22 mouse cellular contexts compared by ENCODE assay signal in the genomic region with DNA sequence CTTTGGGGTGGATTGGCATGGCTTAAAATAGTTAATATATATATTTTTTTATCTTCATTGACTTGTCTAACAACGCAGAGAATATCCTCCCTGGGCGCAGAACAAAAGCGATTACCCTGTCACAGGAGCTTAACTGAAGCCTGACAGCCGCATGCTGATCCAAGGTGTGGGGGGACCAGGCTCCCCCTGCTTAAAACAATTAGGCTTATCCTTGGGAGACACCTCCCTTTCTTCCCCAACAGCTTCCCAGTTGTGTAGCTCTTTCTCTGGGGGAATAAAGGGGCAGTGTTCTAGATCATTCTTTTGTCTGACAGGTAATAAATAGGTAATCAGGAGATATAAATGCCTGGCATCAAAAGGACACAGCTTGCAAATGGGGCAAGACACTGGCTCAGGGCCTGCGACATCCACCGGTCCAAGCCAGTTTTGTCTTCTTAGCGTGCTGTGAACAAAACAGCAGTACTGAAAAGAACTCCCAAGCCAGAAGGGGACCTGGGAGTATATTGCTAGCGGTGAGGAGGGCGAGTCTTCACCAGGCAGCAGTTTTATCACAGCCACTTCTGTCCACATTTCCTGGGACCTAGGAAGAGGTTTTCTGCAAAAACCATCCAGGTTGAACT.
DNase-seq lines count a peak whose midpoint lies in the region; ATAC-seq and TF ChIP-seq lines count a peak whose summit lies in the region.
"Had no signal": no experiment of that assay in that cellular context is flagged by ENCODE, and none has a peak within 500 bp of the region (broad histone marks: within the 10 kb centered on the region; RNA-seq: fewer than 3 reads in every experiment).

No protein-coding gene starts in this region.

- H3K9me3 ChIP-seq in heart, embryonic 12.5 days (replicated peaks) = no peaks in the 10 kb centered on the region
- no peaks in the 10 kb centered on the region for H3K9me3 ChIP-seq in forebrain, embryonic 15.5 days
- no peaks in the 10 kb centered on the region for H3K9me3 ChIP-seq in midbrain, postnatal 0 days (ENCODE audit: low read length)
- no peaks in the 10 kb centered on the region for H3K9me3 ChIP-seq in liver, embryonic 11.5 days (ENCODE audit: control insufficient read depth, low read length)
- H3K9me3 ChIP-seq: embryonic facial prominence, embryonic 15.5 days; hindbrain, embryonic 15.5 days had no signal

- H3K27me3 ChIP-seq in heart, embryonic 12.5 days (replicated peaks) = no peaks in the 10 kb centered on the region
- H3K27me3 ChIP-seq in forebrain, embryonic 15.5 days = no peaks in the 10 kb centered on the region
- H3K27me3 ChIP-seq in midbrain, postnatal 0 days (ENCODE audit: insufficient read depth, low read length) = no peaks in the 10 kb centered on the region
- H3K27me3 ChIP-seq in liver, embryonic 11.5 days (replicated peaks; ENCODE audit: control insufficient read depth, insufficient read depth, low read length) = no peaks in the 10 kb centered on the region
- H3K27me3 ChIP-seq: embryonic facial prominence, embryonic 15.5 days; hindbrain, embryonic 15.5 days had no signal

- no peaks in the 10 kb centered on the region for H3K4me1 ChIP-seq in heart, embryonic 12.5 days (replicated peaks)
- peaks cover 32% of the 10 kb centered on the region for H3K4me1 ChIP-seq in forebrain, embryonic 15.5 days
- H3K4me1 ChIP-seq in midbrain, postnatal 0 days (ENCODE audit: insufficient read depth, low read length) = no peaks in the 10 kb centered on the region
- no peaks in the 10 kb centered on the region for H3K4me1 ChIP-seq in liver, embryonic 11.5 days (replicated peaks; ENCODE audit: control insufficient read depth, insufficient read depth, low read length)
- H3K4me1 ChIP-seq: embryonic facial prominence, embryonic 15.5 days had no signal

- no peaks in the 10 kb centered on the region for H3K36me3 ChIP-seq in heart, embryonic 12.5 days
- no peaks in the 10 kb centered on the region for H3K36me3 ChIP-seq in forebrain, embryonic 15.5 days
- no peaks in the 10 kb centered on the region for H3K36me3 ChIP-seq in midbrain, postnatal 0 days (ENCODE audit: insufficient read depth, low read length)
- no peaks in the 10 kb centered on the region for H3K36me3 ChIP-seq in liver, embryonic 11.5 days (ENCODE audit: control insufficient read depth, insufficient read depth, low read length)
- H3K36me3 ChIP-seq: embryonic facial prominence, embryonic 15.5 days; hindbrain, embryonic 15.5 days had no signal

- WGBS in heart, embryonic 12.5 days = 60% methylated on average over 9 of the region's 9 CpGs
- 5% methylated on average over 9 of the region's 9 CpGs for WGBS in forebrain, embryonic 15.5 days
- 17% methylated on average over 9 of the region's 9 CpGs for WGBS in midbrain, postnatal 0 days
- 62% methylated on average over 9 of the region's 9 CpGs for WGBS in liver, embryonic 11.5 days

- H3K4me3 ChIP-seq in heart, embryonic 12.5 days = no peak overlapping the region
- no peak overlapping the region for H3K4me3 ChIP-seq in forebrain, embryonic 15.5 days
- no peak overlapping the region for H3K4me3 ChIP-seq in midbrain, postnatal 0 days (ENCODE audit: low read depth, low read length)
- H3K4me3 ChIP-seq in liver, embryonic 11.5 days (ENCODE audit: low read depth, low read length) = no peak overlapping the region
- H3K4me3 ChIP-seq: embryonic facial prominence, embryonic 15.5 days; heart, adult 2 months; hindbrain, embryonic 15.5 days had no signal

- H3K9ac ChIP-seq in heart, embryonic 12.5 days = no peak overlapping the region
- H3K9ac ChIP-seq in forebrain, embryonic 15.5 days (replicated peaks) = no peak overlapping the region
- no peak overlapping the region for H3K9ac ChIP-seq in midbrain, postnatal 0 days (replicated peaks; ENCODE audit: low read length, poor library complexity, severe bottlenecking)
- H3K9ac ChIP-seq in liver, embryonic 11.5 days (ENCODE audit: low read depth, low read length) = no peak overlapping the region
- H3K9ac ChIP-seq: embryonic facial prominence, embryonic 15.5 days; hindbrain, embryonic 15.5 days had no signal

- H3K4me2 ChIP-seq in heart, embryonic 12.5 days = no peak overlapping the region
- no peak overlapping the region for H3K4me2 ChIP-seq in forebrain, embryonic 15.5 days (replicated peaks)
- H3K4me2 ChIP-seq in midbrain, postnatal 0 days (ENCODE audit: low read depth, low read length, poor library complexity, severe bottlenecking) = no peak overlapping the region
- H3K4me2 ChIP-seq in liver, embryonic 11.5 days = no peak overlapping the region
- H3K4me2 ChIP-seq: embryonic facial prominence, embryonic 15.5 days; hindbrain, embryonic 15.5 days had no signal

- H3K27ac ChIP-seq in heart, embryonic 12.5 days (ENCODE audit: poor library complexity, severe bottlenecking) = no peak overlapping the region
- peak overlapping the region; percentile 74 for H3K27ac ChIP-seq in forebrain, embryonic 15.5 days (replicated peaks)
- H3K27ac ChIP-seq in midbrain, postnatal 0 days (ENCODE audit: low read depth, low read length) = peak overlapping the region; percentile 26; the same call in 1 of the 2 replicates
- no peak overlapping the region for H3K27ac ChIP-seq in liver, embryonic 11.5 days (ENCODE audit: low read depth, low read length)
- H3K27ac ChIP-seq: embryonic facial prominence, embryonic 15.5 days; heart, adult 2 months; hindbrain, embryonic 15.5 days; stomach, postnatal 0 days had no signal

- no peak for TF ChIP-seq CTCF in midbrain, postnatal 0 days (IDR thresholded peaks at IDR 0.05)

- peak; percentile 56 for DNase-seq in heart, adult 11 months
- peak; percentile 7 for DNase-seq in ES-CJ7 (ENCODE audit: low read depth, low spot score)
- DNase-seq in midbrain, postnatal 0 days (ENCODE audit: low spot score) = no peak
- DNase-seq in liver, embryonic 11.5 days (ENCODE audit: low spot score) = no peak
- no peak for DNase-seq in adrenal gland, postnatal 36 days
- DNase-seq: adrenal gland, postnatal 25 days; B cell, adult 2 months; cerebellum, adult 9-10 months; heart, adult 2 months; kidney, adult 11 months; kidney, postnatal 25 days; liver; lung, adult 2 months; lung, postnatal 4 days; right cerebral cortex, postnatal 25 days; thymus, postnatal 14 days had no signal

- ATAC-seq in heart, embryonic 12.5 days (ENCODE audit: insufficient number of reproducible peaks, low FRiP score) = no peak
- ATAC-seq in forebrain, embryonic 15.5 days (replicated peaks) = no peak; the same call in 1 of the 2 replicates
- no peak for ATAC-seq in midbrain, postnatal 0 days (ENCODE audit: low FRiP score)
- ATAC-seq in liver, embryonic 11.5 days (replicated peaks; ENCODE audit: low FRiP score) = no peak
- no peak for ATAC-seq in megakaryocyte, adult 5-6 weeks (ENCODE audit: poor library complexity, severe bottlenecking)

Comparison
In these comparisons a context has a peak if more than half of its experiments do, and no peak if none do; other contexts are left out.
1. DNase-seq: peak in heart, adult 11 months (single experiment) and ES-CJ7 (single experiment); none in midbrain, postnatal 0 days (single experiment), liver, embryonic 11.5 days (single experiment) and adrenal gland, postnatal 36 days (0 of 2).
2. H3K27ac ChIP-seq: peak in forebrain, embryonic 15.5 days (single experiment) and midbrain, postnatal 0 days (single experiment); none in heart, embryonic 12.5 days (single experiment) and liver, embryonic 11.5 days (single experiment).